Mouse (Mus musculus) midbrain, embryonic 14.5 days (tissue): ENCODE results near the gene Mrpl10. TPM values are rescaled to one million over a fixed set of nuclear protein-coding genes. Genes with fewer than 3 reads are reported as not detected.
A peak's percentile ranks its signal among the peaks of the same experiment; 100 is the strongest.

Experiments
- ATAC-seq: fragments of 200-750 bp; cut with Nextera tagmentation; 2 replicates; pipeline ENCODE4 v1.8.0; 2017; ENCODE audit warnings: moderate number of reproducible peaks, moderate library complexity; ENCODE audit not compliant: low FRiP score, low TSS enrichment
- DNase-seq: peaks from one replicate; pipeline ENCODE4 v3.0.0-alpha.2; 2015
- H3K27ac ChIP-seq: fragments of 300-500 bp; sonication (generic); replicated peaks from 2 replicates; pipeline ENCODE4 v1.5.1; 2014; ENCODE audit warnings: mild to moderate bottlenecking, low read depth, low read length, moderate library complexity
- H3K27me3 ChIP-seq: fragments of 300-500 bp; sonication (generic); 2 replicates; pipeline ENCODE4 v1.6.1; 2014; ENCODE audit warnings: low read length, control low read depth, mixed read lengths; ENCODE audit not compliant: control insufficient read depth, insufficient read depth
- H3K36me3 ChIP-seq: fragments of 300-500 bp; sonication (generic); 2 replicates; pipeline ENCODE4 v1.6.1; 2014; ENCODE audit warnings: low read length, control low read depth; ENCODE audit not compliant: control insufficient read depth, insufficient read depth
- H3K4me1 ChIP-seq: fragments of 300-500 bp; sonication (generic); 2 replicates; pipeline ENCODE4 v1.6.1; 2014; ENCODE audit warnings: mild to moderate bottlenecking, antibody characterized with exemption, low read length, control low read depth; ENCODE audit not compliant: control insufficient read depth, insufficient read depth
- H3K4me2 ChIP-seq: fragments of 300-500 bp; sonication (generic); 2 replicates; pipeline ENCODE4 v1.6.1; 2014; ENCODE audit warnings: mild to moderate bottlenecking, low read length, moderate library complexity
- H3K4me3 ChIP-seq: fragments of 300-500 bp; sonication (generic); replicated peaks from 2 replicates; pipeline ENCODE4 v1.5.1; 2014; ENCODE audit warnings: low read depth, low read length
- H3K9ac ChIP-seq: fragments of 300-500 bp; sonication (generic); replicated peaks from 2 replicates; pipeline ENCODE4 v1.6.1; 2014; ENCODE audit warnings: mild to moderate bottlenecking, low read length, moderate library complexity
- H3K9me3 ChIP-seq: fragments of 300-500 bp; sonication (generic); 2 replicates; pipeline ENCODE4 v1.6.1; 2016; ENCODE audit warnings: low read length, control low read depth, mixed read lengths; ENCODE audit not compliant: control insufficient read depth
- WGBS: fragments of 180-500 bp; shearing (Covaris S2); extraction: QIAGEN DNeasy Blood & Tissue Kit; methylation state at CpG from one replicate; pipeline ENCODE4 v1.1.7; 2014; 5-methylcytosine and 5-hydroxymethylcytosine counted together
- polyA plus RNA-seq: library from polyadenylated mRNA; unstranded; fragments of >200 nt; fragmentation: Nextera tagmentation; extraction: Ambion mirVana; gene quantifications from 2 replicates; pipeline ENCODE4 v1.2.1, GENCODE M21; 2014

Mrpl10 gene
- polyA plus RNA-seq, 1 experiment from 2014 or later = 62.2 TPM

DNA sequence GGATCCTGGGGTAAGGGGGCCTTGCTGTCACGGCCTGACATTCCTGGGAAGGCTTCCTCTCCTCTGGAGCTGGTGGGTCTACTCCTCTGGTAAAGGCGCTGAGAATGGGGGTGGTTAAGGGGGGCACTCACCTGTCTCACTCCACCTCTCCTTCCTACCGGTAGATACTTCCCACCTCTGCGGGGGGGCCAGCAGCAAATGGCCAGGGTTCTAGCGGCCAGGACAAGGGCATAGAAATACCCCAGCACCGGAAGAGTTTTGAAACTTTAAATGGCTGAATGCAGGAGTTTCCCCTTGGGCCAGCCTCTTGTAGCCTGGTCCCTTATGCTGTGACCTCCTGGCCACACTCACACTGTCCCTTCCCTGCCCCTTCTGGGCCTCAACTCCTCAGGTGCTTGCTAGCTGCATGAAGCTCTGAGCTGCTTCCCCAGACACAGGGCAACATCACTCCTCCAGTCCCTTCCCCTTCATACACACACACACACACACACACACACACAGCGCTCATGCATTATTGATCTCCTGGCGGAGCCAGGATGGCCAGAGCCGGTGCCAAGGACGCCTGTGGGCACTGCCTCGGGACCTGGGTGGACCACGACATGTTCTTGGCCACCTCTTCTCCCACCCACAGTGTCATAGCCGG lies 9.7 kb downstream of the Mrpl10 start:
- Histone ChIP-seq H3K27ac (peak overlapping the region; percentile 52), H3K4me3 (peak overlapping the region; percentile 64), H3K36me3 (peaks cover 46% of the 10 kb centered on the region), H3K9me3 (no peaks in the 10 kb centered on the region), H3K4me1 (peaks cover 14% of the 10 kb centered on the region), H3K4me2 (peak overlapping the region; percentile 94), H3K27me3 (no peaks in the 10 kb centered on the region), H3K9ac (peak overlapping the region; percentile 78)
- ATAC-seq = no peak; the same call in 1 of the 2 replicates
- WGBS = 16% methylated on average over 13 of the region's 13 CpGs
- peak; percentile 37 for DNase-seq

DNA sequence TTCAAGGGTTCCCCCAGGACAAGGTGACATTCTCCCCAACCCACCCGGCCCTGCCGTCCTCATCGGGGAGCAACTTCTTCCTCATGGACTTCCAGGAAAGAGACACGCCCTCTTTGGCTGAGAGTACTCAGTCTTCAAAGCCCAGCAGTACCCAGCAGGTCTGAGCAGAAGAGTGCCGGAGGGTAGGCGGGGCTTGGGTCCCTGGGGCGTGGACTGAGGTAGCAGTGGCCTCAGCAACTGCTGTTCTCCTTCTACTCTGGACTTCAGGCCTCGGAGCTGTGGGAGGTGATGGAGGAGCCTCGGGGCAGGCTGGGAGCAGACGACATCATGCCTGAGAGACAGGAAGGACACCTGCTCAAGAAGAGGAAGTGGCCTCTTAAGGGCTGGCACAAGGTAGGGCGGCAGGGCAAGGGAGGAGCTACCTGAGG lies 10.9 kb downstream of the Mrpl10 start:
- DNase-seq (no peak), ATAC-seq (no peak)
- Histone ChIP-seq H3K9ac (no peak overlapping the region), H3K4me3 (no peak overlapping the region), H3K9me3 (no peaks in the 10 kb centered on the region), H3K27me3 (no peaks in the 10 kb centered on the region), H3K27ac (no peak overlapping the region), H3K4me2 (peak overlapping the region; percentile 94), H3K4me1 (peaks cover 14% of the 10 kb centered on the region), H3K36me3 (peaks cover 50% of the 10 kb centered on the region)
- WGBS = 34% methylated on average over 11 of the region's 11 CpGs

DNA sequence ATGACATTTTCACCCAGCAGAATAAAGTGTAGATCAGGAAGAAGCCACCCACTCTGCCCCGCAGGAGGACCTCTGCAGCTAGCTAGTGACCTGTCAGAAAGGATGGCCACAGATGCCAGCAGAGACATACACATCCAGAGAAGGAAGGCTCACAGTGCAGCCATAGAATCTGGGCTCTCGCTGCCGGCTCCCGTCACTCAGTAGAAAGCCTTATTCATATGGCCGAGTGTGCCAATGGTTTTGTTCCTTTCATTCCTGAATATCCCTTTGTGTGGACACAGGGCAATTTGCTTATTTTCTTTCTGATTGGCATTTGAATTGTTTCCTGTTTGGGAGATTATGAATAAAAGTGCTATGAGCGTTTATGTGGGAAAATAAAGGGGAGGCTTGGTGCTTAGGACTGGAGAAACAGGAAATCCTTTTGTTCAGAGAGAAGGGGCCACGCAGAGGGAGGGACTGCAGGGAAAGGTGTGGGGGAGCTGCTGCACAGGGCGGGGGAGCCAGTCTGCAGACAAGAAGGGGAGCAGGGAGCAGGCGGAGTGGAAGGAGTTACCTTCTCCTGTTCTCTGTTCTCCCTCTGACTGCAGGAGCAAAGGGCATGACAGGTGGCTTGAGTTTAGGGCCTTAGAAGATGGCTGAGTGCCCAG lies 22.0 kb downstream of the Mrpl10 start:
- no peak overlapping the region for H3K4me3 ChIP-seq
- no peaks in the 10 kb centered on the region for H3K9me3 ChIP-seq
- peaks cover 35% of the 10 kb centered on the region for H3K36me3 ChIP-seq
- H3K27me3 ChIP-seq = no peaks in the 10 kb centered on the region
- ATAC-seq (no peak), DNase-seq (peak; percentile 43)
- H3K4me1 ChIP-seq = no peaks in the 10 kb centered on the region
- WGBS = 19% methylated on average over 9 of the region's 9 CpGs
- H3K9ac ChIP-seq = no peak overlapping the region
- no peak overlapping the region for H3K4me2 ChIP-seq
- peak overlapping the region; percentile 57 for H3K27ac ChIP-seq

DNA sequence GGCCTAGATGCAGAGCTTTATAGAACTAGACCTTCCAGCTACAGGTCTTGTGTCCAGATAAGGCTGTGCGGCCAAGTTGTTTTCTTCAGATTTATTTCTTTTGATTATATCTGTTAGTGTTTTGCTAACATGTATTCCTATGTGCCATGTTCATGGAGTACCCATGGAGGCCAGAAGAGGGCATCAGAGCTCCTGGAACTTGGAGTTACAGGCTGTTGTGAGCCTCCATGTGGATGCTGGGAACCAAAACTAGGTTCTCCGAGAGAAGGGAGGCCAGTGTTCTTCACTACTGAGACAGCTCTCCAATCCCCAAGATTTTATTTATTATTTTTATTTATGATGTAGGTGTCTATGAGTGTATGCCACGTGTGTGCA lies 22.5 kb downstream of the Mrpl10 start:
- Histone ChIP-seq H3K36me3 (peaks cover 35% of the 10 kb centered on the region), H3K27me3 (no peaks in the 10 kb centered on the region), H3K9ac (no peak overlapping the region), H3K27ac (peak overlapping the region; percentile 57), H3K4me2 (no peak overlapping the region), H3K9me3 (no peaks in the 10 kb centered on the region), H3K4me3 (no peak overlapping the region), H3K4me1 (no peaks in the 10 kb centered on the region)
- DNase-seq (peak; percentile 11), ATAC-seq (no peak)
- 87% methylated on average over 3 of the region's 3 CpGs for WGBS

DNA sequence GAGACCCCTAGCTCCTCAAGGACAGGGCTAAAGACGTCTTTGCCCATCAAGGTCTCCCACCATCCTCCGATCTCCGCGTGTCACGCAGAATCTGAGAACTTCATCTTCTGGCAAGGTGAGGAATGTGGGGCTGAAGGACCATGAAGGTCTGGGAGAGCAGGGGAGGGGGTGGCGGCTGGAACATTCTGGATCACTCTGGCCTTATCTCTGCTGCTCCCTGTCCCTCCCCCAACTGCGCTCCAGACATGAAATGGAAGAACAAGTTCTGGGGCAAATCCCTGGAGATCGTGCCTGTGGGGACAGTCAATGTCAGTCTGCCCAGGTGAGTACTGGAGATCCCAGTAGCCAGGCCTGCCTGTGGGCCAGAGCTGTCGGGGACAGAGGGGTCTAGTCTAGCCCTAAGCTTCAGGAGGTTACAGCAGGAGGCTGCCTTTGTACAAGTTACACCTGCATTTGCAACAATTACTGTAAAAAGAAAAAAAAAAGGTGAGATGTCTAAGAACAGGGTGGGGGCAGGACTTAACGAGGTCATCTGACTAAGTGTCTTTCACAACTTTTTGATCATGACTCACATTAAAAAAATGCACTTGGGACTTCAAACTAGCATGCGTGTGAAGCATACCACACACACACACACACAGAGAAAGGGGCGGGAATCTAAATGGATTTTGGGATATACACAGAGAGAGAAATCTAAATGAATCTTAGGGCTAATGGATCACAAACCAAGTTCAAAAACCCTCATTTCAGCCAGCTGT lies 24.4 kb downstream of the Mrpl10 start:
- H3K27me3 ChIP-seq = no peaks in the 10 kb centered on the region
- H3K36me3 ChIP-seq = peaks cover 25% of the 10 kb centered on the region
- H3K4me3 ChIP-seq = no peak overlapping the region
- H3K4me2 ChIP-seq = no peak overlapping the region
- no peak for ATAC-seq
- no peak for DNase-seq
- H3K9me3 ChIP-seq = no peaks in the 10 kb centered on the region
- H3K4me1 ChIP-seq = no peaks in the 10 kb centered on the region
- H3K9ac ChIP-seq = no peak overlapping the region
- H3K27ac ChIP-seq = no peak overlapping the region
- WGBS = 87% methylated on average over 12 of the region's 12 CpGs

DNA sequence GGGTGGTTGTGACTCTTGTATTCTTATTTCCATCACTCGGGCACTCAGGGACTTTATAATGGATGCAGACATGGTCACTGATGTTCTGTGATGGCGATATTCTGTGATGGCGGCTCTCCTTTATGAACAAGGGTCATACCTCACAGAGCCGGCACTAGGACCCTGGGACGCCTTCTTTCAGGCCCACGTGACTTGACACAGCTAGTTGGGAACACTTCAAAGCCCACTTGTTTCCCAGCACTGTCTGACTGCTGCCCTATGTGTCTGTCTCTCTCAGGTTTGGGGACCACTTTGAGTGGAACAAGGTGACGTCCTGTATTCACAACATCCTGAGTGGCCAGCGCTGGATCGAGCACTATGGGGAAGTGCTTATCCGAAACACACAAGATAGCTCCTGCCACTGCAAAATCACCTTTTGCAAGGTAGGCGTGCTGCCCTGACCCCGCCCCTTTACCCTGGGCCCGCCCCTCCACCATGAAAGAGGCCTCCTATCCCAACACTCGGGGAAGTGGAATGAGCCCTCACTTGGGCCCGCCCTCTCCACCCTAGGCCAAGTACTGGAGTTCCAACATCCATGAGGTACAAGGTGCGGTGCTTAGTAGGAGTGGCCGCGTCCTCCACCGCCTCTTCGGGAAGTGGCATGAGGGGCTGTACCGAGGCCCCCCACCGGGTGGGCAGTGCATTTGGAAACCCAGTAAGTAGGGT lies 25.4 kb downstream of the Mrpl10 start:
- Histone ChIP-seq H3K36me3 (peaks cover 18% of the 10 kb centered on the region), H3K27ac (no peak overlapping the region), H3K4me3 (no peak overlapping the region), H3K4me2 (no peak overlapping the region), H3K9ac (no peak overlapping the region), H3K4me1 (no peaks in the 10 kb centered on the region), H3K9me3 (no peaks in the 10 kb centered on the region), H3K27me3 (no peaks in the 10 kb centered on the region)
- no peak for ATAC-seq
- 47% methylated on average over 22 of the region's 22 CpGs for WGBS
- DNase-seq = peak; percentile 30

DNA sequence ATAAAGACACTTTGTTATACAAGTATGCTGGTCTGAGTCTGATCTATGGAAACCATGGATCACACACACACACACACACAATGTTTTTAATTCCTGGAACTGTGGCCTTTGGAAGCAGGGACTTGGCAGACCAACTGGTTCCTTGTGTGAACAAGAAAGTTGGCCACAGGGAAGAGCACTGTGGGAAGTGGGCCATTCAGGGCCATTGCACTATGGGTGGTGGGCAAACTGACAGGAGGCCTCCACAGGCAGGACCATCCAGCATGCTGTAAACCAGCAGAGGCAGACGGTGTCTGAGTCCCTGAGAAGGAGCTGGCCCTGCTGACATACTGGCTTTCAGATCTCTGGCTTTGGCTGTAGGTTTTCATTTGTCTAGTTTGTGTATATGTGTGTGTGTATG lies 28.0 kb downstream of the Mrpl10 start:
- H3K9ac ChIP-seq = no peak overlapping the region
- ATAC-seq (no peak), DNase-seq (no peak)
- H3K36me3 ChIP-seq = peaks cover 18% of the 10 kb centered on the region
- no peaks in the 10 kb centered on the region for H3K9me3 ChIP-seq
- no peak overlapping the region for H3K4me2 ChIP-seq
- WGBS = 71% methylated on average over 1 of the region's 1 CpGs
- H3K27me3 ChIP-seq = no peaks in the 10 kb centered on the region
- H3K4me3 ChIP-seq = no peak overlapping the region
- H3K27ac ChIP-seq = no peak overlapping the region
- H3K4me1 ChIP-seq = no peaks in the 10 kb centered on the region

DNA sequence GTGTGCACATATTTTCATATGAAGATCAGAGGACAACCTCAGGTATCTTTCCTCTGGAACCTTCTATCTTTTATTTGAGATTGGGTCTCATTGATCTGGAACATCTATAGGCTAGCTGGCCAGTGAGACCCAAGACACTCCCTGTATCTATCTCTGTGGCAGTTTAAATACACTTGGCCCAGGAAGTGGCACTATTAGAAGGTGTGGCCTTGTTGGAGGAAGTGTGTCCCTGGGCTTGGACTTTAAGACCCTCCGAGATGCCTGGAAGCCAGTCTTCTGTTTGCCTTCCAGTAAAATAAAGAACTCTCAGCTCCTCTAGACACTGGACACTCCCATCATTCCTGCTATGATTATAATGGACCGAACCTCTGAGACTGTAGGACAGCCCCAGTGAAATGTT lies 28.4 kb downstream of the Mrpl10 start:
- no peaks in the 10 kb centered on the region for H3K9me3 ChIP-seq
- 90% methylated on average over 2 of the region's 2 CpGs for WGBS
- H3K4me1 ChIP-seq = no peaks in the 10 kb centered on the region
- peaks cover 18% of the 10 kb centered on the region for H3K36me3 ChIP-seq
- no peak overlapping the region for H3K4me3 ChIP-seq
- DNase-seq (no peak), ATAC-seq (no peak)
- H3K27ac ChIP-seq = no peak overlapping the region
- H3K4me2 ChIP-seq = no peak overlapping the region
- no peak overlapping the region for H3K9ac ChIP-seq
- no peaks in the 10 kb centered on the region for H3K27me3 ChIP-seq
